Mouse (Mus musculus) B cell, adult 2 months (primary cell): ENCODE measurements around the gene Gria1.

Experiments
- DNase-seq, 2 experiments: peaks; one replicate each; pipeline ENCODE4 v3.0.0; 2022

Gria1 gene

GRCm38 (mm10) chr11:57184216-57184615, 173.0 kb downstream of the Gria1 start:
- DNase-seq = no peak

GRCm38 (mm10) chr11:57185110-57185509, 173.9 kb downstream of the Gria1 start:
- no peak for DNase-seq

DNA sequence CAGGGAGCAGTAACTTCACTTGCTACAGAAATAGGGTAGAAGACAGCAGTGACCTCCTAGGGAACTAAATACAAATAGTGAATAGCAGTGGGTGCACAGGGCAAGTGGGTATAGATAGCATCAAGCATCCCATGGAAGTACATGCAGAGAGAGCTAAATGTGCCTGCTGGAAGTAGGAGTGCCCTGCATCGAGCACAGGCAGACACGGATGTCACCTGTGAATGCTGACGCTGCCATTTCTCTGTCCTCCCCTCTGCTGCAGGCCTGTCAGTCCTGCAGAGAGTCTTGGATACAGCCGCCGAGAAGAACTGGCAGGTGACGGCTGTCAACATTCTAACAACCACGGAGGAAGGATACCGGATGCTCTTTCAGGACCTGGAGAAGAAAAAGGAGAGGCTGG, 178.2 kb downstream of the Gria1 start:
- no peak for DNase-seq

- no peak for DNase-seq
Observed at GRCm38 (mm10) chr11:57194746-57195145, 183.6 kb downstream of the Gria1 start.

DNA sequence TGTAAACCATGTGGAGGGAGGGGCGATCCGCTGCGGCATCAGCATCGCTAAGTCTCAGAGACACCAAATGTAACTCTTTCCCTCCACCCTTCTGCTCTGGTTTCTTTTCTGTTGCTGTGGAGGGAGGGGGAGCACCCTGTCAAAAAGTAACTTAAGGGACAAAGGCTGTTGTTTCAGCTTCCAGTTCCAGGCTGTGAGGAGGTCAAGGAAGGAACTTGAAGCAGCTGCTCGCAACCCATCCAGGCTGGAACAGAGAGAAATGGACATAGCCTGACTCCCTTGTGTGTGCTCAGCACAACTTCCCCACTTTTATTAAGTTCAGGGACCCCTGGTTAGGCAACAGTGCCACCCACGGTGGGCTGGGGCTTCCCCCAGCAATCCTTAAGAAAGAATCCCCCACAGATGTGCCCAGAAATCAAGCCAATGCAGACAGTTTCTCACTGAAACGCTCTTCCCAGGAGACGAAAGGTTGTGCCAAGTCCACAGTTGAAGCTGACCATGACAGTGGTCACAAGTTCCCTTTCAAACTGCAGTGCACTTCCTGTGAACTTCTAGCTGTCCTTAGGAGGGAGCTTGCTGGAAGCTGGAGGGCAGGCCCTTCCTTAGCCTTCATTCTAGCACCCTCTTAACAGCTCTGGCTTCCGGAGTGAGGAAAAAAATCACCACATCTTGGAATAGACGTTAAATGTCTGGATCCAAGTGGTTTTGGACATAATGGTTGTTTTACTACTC, 190.2 kb downstream of the Gria1 start:
- DNase-seq = no peak

DNA sequence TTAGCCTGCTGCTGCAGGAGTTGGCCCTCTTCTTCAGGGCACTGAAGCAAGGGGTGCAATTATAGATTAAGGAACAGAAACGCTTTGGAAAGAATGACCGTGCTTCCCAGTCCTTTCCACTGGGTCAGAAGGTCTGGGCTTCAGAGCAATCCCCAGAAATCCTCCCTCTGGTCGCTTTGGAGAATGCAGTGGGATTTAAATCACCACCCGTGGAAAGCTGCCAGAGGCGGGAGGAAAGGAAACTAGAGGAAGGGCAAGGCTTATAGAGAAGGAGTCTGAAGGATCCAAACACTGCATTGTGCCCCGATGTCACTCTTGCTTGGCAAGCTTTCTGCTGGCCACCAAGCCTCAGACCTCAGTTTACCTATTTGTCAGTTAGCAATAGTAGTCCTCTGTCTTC, 193.2 kb downstream of the Gria1 start:
- DNase-seq = no peak

- no peak for DNase-seq
Observed at GRCm38 (mm10) chr11:57207260-57207659, 196.1 kb downstream of the Gria1 start.

- no peak for DNase-seq
Observed at GRCm38 (mm10) chr11:57214079-57214478, 202.9 kb downstream of the Gria1 start.

DNA sequence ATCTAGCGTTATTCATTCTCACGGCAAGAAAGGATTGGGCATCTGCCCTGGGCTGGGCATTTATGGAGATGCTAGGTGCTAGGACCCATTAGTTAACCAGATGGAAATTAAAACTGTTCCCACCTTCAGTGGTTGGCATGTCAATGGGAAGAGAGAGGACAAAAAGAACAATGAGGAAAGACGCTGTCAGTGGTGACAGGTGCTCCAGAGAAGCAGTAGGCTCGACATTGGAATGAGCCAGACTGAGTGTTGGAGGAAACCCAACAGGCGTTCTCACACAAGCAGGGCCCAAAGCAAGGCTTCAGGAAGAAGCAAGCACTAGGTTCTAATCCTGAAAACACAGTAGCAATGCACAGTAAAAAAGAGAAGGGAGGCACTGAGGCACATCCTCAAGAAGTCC, 203.4 kb downstream of the Gria1 start:
- DNase-seq = no peak

DNA sequence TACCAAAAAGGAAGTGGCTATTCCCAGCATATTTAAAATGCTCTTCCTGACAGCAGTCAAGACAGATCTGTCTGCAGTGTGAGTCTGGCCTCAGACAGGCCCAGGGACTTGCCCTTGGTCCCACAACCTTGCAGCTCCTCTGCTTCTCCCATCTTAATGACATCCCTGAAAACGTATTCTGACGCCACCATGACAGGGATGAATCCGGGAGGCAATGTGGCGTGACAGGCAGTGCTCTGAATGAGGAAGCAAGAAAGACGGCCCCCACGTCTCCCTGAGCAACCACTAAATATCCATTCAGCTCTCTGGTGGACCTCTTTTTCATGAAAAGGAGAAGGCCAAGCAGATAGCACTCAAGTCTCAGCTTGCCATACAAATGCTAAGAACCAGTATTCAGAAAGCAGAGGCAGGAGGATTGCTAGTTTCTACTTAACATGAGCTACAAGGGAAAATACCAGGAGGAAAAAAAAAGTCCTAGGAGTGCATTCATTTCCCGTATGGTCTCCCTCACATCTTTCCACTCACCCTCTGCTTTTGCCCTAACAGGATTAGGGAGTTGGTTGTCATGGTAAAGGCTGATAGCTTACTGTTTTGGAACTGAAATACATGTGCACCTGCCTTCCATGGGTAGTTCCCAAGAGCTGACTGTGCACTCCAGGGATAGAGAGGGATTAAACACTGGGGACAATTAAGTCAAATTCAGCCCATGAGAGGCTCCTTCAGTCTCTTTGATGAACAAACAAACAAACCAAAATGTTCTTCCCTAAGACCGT, 211.8 kb downstream of the Gria1 start:
- no peak for DNase-seq

DNA sequence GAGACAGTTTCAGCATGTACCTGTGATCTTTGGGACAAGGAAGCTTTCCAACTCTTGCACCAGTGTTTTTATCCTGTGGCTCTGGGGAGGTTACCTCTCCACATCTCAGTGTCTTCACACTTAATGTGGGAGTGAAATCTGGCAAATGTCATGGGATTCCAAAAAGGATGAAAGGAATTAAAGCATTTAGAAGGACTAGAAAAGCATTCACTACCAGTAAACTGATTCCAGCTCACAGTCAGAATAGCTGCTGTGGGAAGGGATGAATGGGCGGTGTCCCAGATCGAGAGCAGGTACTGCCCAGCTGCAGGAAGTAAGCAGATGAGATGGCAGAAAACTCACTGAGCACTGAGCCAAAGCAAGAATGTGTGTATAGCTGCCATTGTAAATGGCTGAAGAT, 224.3 kb downstream of the Gria1 start:
- no peak for DNase-seq

DNA sequence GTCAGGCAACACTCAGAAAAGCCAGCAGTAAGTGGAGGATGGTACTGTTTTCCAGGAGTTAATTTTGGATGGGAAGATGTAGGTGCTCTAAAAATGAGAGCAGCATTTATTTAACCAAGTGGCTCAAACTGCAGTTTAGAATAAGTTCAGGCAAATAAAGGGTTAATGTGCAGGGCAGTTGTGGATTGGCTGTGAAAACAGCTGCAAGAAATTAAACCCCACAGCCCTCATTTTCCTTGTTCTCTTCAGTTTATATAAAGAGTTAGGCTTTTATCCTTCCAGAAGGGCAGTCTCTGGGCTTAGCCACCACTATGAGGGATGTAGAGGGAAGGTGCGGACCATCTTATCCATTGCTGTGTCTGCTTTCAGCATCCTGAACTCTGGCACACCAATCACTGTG, 225.2 kb downstream of the Gria1 start:
- no peak for DNase-seq

GRCm38 (mm10) chr11:57239758-57240157, 228.6 kb downstream of the Gria1 start:
- no peak for DNase-seq

DNA sequence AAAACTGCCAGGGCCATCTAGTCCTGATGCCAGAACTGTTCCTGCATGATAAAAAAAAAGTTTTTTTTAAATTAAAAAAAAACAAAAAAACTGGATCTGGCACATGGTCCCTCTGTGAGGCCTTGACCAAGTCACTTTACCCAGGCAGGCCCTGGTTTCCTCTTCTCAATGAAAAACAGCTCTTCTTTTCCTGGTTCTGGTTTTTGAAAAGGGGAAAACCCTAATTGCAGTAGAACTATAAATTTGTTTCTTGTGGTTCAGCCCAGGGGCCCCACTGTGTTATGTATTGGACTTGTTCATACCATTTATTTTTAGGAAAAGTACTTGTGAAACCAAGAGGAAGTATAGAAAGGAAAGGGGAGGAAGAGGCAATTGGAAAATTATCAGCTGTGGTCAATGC, 232.6 kb downstream of the Gria1 start:
- DNase-seq = no peak

DNA sequence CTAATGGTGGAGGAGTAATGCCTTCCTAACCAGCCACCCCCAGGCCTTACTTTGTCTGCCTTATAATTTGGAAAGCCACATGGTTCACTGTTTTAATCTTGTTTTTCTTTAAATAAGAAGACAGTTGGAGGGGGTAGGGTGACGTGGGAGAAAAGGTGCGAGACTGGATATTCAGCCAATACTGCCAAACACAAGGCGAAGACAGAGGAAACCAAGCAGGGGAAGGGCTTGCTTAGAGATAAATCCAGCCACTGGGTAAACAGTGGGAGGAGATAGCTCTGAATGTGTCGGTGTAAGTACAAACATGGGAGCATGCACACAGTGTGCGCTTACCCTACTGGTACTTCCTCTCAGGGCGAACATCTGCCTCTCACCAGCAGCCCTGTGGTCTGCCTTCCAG, 233.4 kb downstream of the Gria1 start:
- no peak for DNase-seq

DNA sequence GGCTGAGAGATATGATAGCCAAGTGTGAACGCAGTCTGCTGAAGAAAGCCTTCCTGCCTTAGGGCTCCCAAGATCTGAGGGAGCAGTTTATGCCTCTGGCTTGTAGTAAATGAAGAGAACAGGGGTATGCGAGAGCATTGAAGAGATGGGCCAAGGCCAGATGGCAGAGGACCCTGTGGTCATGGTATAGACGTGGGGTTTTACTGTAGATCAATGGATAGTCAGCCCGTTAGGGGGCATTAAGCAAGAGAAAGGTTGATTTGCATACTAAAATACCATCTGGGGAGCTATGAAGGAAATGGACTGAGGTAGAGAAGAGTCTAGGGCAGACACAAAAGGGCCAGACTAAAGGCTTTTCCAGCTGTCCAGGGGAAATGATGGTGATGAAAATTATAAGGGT, 237.7 kb downstream of the Gria1 start:
- DNase-seq = no peak

DNA sequence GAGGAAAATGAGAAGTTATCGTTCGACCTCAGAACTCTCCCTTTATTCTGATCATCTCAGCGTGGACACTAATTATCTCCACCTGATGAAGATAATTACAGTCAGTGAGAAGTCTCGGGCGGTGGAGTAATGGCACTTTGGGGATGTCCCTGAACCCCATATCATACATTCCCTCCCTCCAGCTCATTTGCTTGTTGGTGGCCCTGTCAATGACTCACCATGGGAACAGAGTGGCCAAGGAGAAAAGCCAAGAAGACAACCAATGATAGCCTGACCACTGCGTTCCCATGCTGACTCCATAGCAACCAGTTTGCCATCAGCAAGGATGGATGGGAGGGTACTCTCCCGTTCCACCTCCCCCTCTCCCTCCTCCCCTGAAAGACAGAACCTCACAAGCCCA, 238.9 kb downstream of the Gria1 start:
- DNase-seq = no peak

DNA sequence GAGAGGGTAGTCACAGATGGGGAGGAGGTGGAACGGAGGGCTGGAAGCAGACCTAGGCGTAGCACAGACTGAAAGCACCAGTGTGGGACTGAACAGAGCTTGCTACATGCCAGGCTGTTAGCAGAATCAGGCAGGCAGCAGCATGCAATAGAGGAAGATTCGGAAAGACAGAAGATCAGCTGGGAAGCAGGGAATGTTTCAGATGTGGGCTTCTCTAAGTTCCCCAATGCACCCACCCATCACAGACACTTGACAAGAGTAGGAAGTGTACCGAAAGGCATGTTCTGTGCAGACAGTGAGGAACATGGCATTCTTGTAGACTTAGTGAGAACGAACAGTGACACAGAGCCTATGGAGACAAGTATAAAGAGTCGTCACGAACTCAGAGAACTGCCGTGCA, 260.5 kb downstream of the Gria1 start:
- no peak for DNase-seq

DNA sequence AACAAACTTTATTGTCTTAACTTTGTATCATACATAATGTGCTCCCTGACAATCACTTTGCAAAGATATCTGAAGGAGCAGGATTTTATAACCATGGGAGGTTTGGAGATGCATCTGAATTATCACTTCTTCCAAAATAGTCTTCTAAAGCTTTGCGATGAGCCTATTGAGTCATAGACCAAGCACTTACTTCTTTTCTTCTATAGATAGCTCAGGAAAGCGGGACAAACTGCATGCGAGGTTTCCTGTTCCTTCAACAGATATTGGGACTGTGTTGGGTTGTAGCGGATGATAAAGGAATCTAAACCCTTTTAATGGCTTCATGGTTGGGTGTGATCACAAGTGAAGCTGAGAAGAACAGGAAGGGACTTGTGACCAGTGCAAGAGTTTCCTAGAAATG, 263.5 kb downstream of the Gria1 start:
- no peak for DNase-seq

GRCm38 (mm10) chr11:57278056-57278455, 266.9 kb downstream of the Gria1 start:
- DNase-seq = no peak

DNA sequence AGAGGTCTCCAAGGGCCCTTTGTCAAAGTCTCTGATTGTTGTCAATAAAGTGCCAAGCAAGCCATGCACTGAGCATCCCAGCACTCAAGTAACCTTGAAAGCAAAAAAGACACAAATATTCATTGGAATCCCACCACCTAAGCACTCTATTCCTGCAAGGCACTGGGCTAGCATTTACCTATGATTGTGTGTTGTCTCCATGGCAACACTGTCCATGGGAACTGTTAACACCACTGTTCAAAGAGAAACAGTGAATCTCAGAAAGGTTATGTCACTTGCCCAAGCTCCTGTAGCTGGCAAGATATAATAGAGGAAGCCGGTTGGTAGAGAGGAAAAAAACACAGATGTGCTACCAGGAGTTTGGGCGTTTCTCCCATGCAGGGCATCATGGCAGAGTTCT, 274.9 kb downstream of the Gria1 start:
- DNase-seq = no peak

- DNase-seq = no peak
Observed at GRCm38 (mm10) chr11:57297376-57297775, 286.2 kb downstream of the Gria1 start.

- DNase-seq = no peak
Observed at GRCm38 (mm10) chr11:57298263-57298662, 287.1 kb downstream of the Gria1 start.

GRCm38 (mm10) chr11:57298665-57299064, 287.5 kb downstream of the Gria1 start:
- DNase-seq = no peak

- DNase-seq = no peak
Observed at GRCm38 (mm10) chr11:57303602-57304001, 292.4 kb downstream of the Gria1 start.
